Mouse (Mus musculus) midbrain, embryonic 16.5 days (tissue): ENCODE results near the gene Plet1. TPM values are rescaled to one million over a fixed set of nuclear protein-coding genes. Genes with fewer than 3 reads are reported as not detected.

Experiments used
- ATAC-seq: fragments of 200-750 bp; cut with Nextera tagmentation; 2 replicates; pipeline ENCODE4 v1.8.0; 2017; ENCODE audit warnings: moderate TSS enrichment
- H3K27ac ChIP-seq: fragments of 300-500 bp; sonication (generic); 2 replicates; pipeline ENCODE4 v1.5.1; 2014; ENCODE audit warnings: mild to moderate bottlenecking, low read length, mixed read lengths
- H3K27me3 ChIP-seq: fragments of 300-500 bp; sonication (generic); 2 replicates; pipeline ENCODE4 v1.6.1; 2014; ENCODE audit warnings: low read depth, low read length, mixed read lengths; ENCODE audit not compliant: control insufficient read depth, insufficient read depth
- H3K36me3 ChIP-seq: fragments of 300-500 bp; sonication (generic); 2 replicates; pipeline ENCODE4 v1.6.1; 2014; ENCODE audit warnings: mild to moderate bottlenecking, low read length, moderate library complexity, mixed read lengths; ENCODE audit not compliant: control insufficient read depth, insufficient read depth
- H3K4me1 ChIP-seq: fragments of 300-500 bp; sonication (generic); 2 replicates; pipeline ENCODE4 v1.6.1; 2014; ENCODE audit warnings: mild to moderate bottlenecking, low read length, mixed read lengths; ENCODE audit not compliant: control insufficient read depth, insufficient read depth
- H3K4me2 ChIP-seq: fragments of 300-500 bp; sonication (generic); 2 replicates; pipeline ENCODE4 v1.6.1; 2014; ENCODE audit warnings: mild to moderate bottlenecking, low read length, mixed read lengths
- H3K4me3 ChIP-seq: fragments of 300-500 bp; sonication (generic); 2 replicates; pipeline ENCODE4 v1.5.1; 2014; ENCODE audit warnings: low read depth, mild to moderate bottlenecking, low read length, moderate library complexity, mixed read lengths
- H3K9ac ChIP-seq: fragments of 300-500 bp; sonication (generic); 2 replicates; pipeline ENCODE4 v1.6.1; 2014; ENCODE audit warnings: low read depth, low read length, mixed read lengths
- H3K9me3 ChIP-seq: fragments of 300-500 bp; sonication (generic); replicated peaks from 2 replicates; pipeline ENCODE4 v1.6.1; 2014; ENCODE audit warnings: mild to moderate bottlenecking, low read length, mixed read lengths; ENCODE audit not compliant: control insufficient read depth, poor library complexity, severe bottlenecking
- WGBS: fragments of 180-500 bp; shearing (Covaris S2); extraction: QIAGEN DNeasy Blood & Tissue Kit; methylation state at CpG from one replicate; pipeline ENCODE4 v1.1.7; 2014; 5-methylcytosine and 5-hydroxymethylcytosine counted together
- polyA plus RNA-seq: library from polyadenylated mRNA; unstranded; fragments of >200 nt; fragmentation: Nextera tagmentation; extraction: Ambion mirVana; gene quantifications from 2 replicates; pipeline ENCODE4 v1.2.1, GENCODE M21; 2015

The Plet1 gene
- polyA plus RNA-seq, 1 experiment from 2014 or later = 0.75 TPM

DNA sequence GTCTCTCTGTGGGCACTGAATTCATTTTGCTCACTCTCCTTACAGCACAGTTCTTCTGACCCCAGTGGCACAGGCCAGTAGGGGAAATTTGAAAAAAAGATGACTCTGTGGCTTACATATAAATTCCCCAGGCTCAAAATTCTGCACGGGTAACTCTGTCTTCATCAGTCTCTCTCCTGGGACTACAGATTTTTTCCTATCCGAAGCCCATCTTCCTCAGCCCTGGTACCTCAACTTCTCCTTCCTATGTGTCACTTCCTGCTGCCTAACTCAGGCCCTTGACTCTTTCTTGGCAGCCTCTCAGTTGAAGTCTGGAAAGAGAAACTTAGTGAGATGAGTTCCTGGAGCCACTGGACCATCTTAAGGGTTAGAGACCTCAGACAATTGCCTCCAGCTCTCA lies 59.2 kb downstream of the Plet1 start:
- no peaks in the 10 kb centered on the region for H3K27me3 ChIP-seq
- H3K4me3 ChIP-seq = no peak overlapping the region
- H3K9ac ChIP-seq = no peak overlapping the region
- no peaks in the 10 kb centered on the region for H3K9me3 ChIP-seq
- WGBS = 71% methylated on average over 2 of the region's 2 CpGs
- H3K27ac ChIP-seq = no peak overlapping the region
- no peak overlapping the region for H3K4me2 ChIP-seq
- no peak for ATAC-seq
- peaks cover 9% of the 10 kb centered on the region; the same call in 1 of the 2 replicates for H3K4me1 ChIP-seq
- no peaks in the 10 kb centered on the region for H3K36me3 ChIP-seq

- H3K4me1 ChIP-seq = peaks cover 9% of the 10 kb centered on the region; the same call in 1 of the 2 replicates
- H3K27ac ChIP-seq = peak within 1 kb of the TSS; percentile 85
- ATAC-seq = peak; percentile 97
- H3K9me3 ChIP-seq = no peaks in the 10 kb centered on the region
- WGBS = 17% methylated on average over 12 of the region's 12 CpGs
- no peaks in the 10 kb centered on the region for H3K36me3 ChIP-seq
- H3K4me3 ChIP-seq = peak within 1 kb of the TSS; percentile 36
- peak within 1 kb of the TSS; percentile 62 for H3K9ac ChIP-seq
- peak within 1 kb of the TSS; percentile 59 for H3K4me2 ChIP-seq
- H3K27me3 ChIP-seq = no peaks in the 10 kb centered on the region
Observed at GRCm38 (mm10) chr9:50554241-50555093, 60.1 kb downstream of the Plet1 start, which contains the start of gene Il18. Gene Il18, plus strand, starts transcription at chr9:50554827.

- H3K36me3 ChIP-seq = no peaks in the 10 kb centered on the region
- H3K4me2 ChIP-seq = peak within 1 kb of the TSS; percentile 59
- H3K4me3 ChIP-seq = peak within 1 kb of the TSS; percentile 36
- peaks cover 9% of the 10 kb centered on the region; the same call in 1 of the 2 replicates for H3K4me1 ChIP-seq
- WGBS = 6% methylated on average over 2 of the region's 2 CpGs
- peak within 1 kb of the TSS; percentile 85 for H3K27ac ChIP-seq
- ATAC-seq = peak; percentile 54
- H3K9ac ChIP-seq = peak within 1 kb of the TSS; percentile 62
- no peaks in the 10 kb centered on the region for H3K27me3 ChIP-seq
- no peaks in the 10 kb centered on the region for H3K9me3 ChIP-seq
Observed at GRCm38 (mm10) chr9:50555094-50555446, 60.7 kb downstream of the Plet1 start, which contains the start of gene Bco2. Gene Bco2, minus strand, starts transcription at chr9:50555181.

Other genes starting within 250 kb of the Plet1 start
- gene Rpl10-ps3, start 149.6 kb upstream of the Plet1 start, polyA plus RNA-seq = 77.9 and 79.4 TPM in 2 replicates
- 114 and 124 TPM in 2 replicates for gene Pts, start 34.2 kb downstream of the Plet1 start, polyA plus RNA-seq
- 21.0 and 26.0 TPM in 2 replicates for gene Il18, start 60.3 kb downstream of the Plet1 start, polyA plus RNA-seq
- gene Bco2, start 60.7 kb downstream of the Plet1 start, polyA plus RNA-seq = 0.44 and 0.60 TPM in 2 replicates
- gene Tex12, start 66.8 kb downstream of the Plet1 start, polyA plus RNA-seq = 0.24 and 0.28 TPM in 2 replicates
- 222 and 248 TPM in 2 replicates for gene Sdhd, start 109.3 kb downstream of the Plet1 start, polyA plus RNA-seq
- gene Timm8b, start 109.4 kb downstream of the Plet1 start, polyA plus RNA-seq = 325 and 329 TPM in 2 replicates
- gene Pih1d2, start 122.8 kb downstream of the Plet1 start, polyA plus RNA-seq = 5.7 and 5.9 TPM in 2 replicates
- 16.4 and 19.8 TPM in 2 replicates for gene Nkapd1, start 122.9 kb downstream of the Plet1 start, polyA plus RNA-seq
- gene Dlat, start 165.3 kb downstream of the Plet1 start, polyA plus RNA-seq = 47.0 and 54.3 TPM in 2 replicates
- gene Dixdc1, start 245.0 kb downstream of the Plet1 start, polyA plus RNA-seq = 37.8 and 41.0 TPM in 2 replicates